Mouse (Mus musculus) layer of hippocampus, adult 8-10 months (tissue): ENCODE data around the gene Gm43638. TPM values are rescaled to one million over a fixed set of nuclear protein-coding genes. Genes with fewer than 3 reads are reported as not detected.

ENCODE experiments used
- total RNA-seq, 4 experiments: library from RNA; stranded (reverse); gene quantifications; 2 replicates each; pipeline ENCODE4 v1.2.4; 2022

Gene Gm43638
- total RNA-seq, 4 experiments from 2014 or later = not detected

Other genes starting within 250 kb of the Gm43638 start
- gene Ugt2b37, start 232.0 kb downstream of the Gm43638 start, total RNA-seq = not detected
- gene Ugt2a3, start 149.6 kb downstream of the Gm43638 start, total RNA-seq = not detected
- gene Ugt2b38, start 62.6 kb downstream of the Gm43638 start, total RNA-seq = not detected
- gene Ugt2a2, start 4.5 kb downstream of the Gm43638 start, total RNA-seq = not detected
- not detected for gene Ugt2a1, start 4.1 kb upstream of the Gm43638 start, total RNA-seq
- gene Sult1b1, start 51.4 kb upstream of the Gm43638 start, total RNA-seq = not detected
- not detected for gene Sult1d1, start 82.2 kb upstream of the Gm43638 start, total RNA-seq
- gene Sult1e1, start 104.8 kb upstream of the Gm43638 start, total RNA-seq = not detected
- not detected for gene Csn1s1, start 179.4 kb upstream of the Gm43638 start, total RNA-seq
- gene Csn2, start 212.8 kb upstream of the Gm43638 start, total RNA-seq = under 1 TPM in 1 of 4 experiments, not detected in 3; 0.09 TPM